Mouse (Mus musculus): ENCODE data around the gene Scaf1.

Gene Scaf1

GRCm38 (mm10) chr7:44966638-44967037 lies 49.5 kb downstream of the Scaf1 start:
- POLR2A ChIA-PET = interaction anchor here in 3 of 4 experiments (1.0 to 2.1 kb wide), 8 partner anchors 10 to 134 kb away, joined by 3 to 13 read pairs (median 6); partner anchors contain the start of gene Prmt1 (in 3 of the 3)
- CTCF ChIA-PET = interaction anchor here (0.6 to 1.8 kb wide), 11 partner anchors 14 to 264 kb away, joined by 3 to 11 read pairs (median 4); partner anchors contain the start of gene Prmt1 (in 1 of the 4)

GRCm38 (mm10) chr7:44965975-44966374 lies 50.2 kb downstream of the Scaf1 start:
- ChIA-PET POLR2A (interaction anchor here (0.5 to 2.1 kb wide), 21 partner anchors 8 to 454 kb away, joined by 3 to 13 read pairs (median 4); partner anchors contain the start of genes Prmt1 (in 3 of the 4), Ap2a1 (in 1 of the 4), Cpt1c (in 1 of the 4) and Lhb (in 1 of the 4)), CTCF (interaction anchor here (0.6 to 1.8 kb wide), 28 partner anchors 9 to 593 kb away, joined by 3 to 11 read pairs (median 4); partner anchors contain the start of genes Prmt1 (in 2 of the 4), Ap2a1 (in 1 of the 4), Gys1 (in 1 of the 4) and Irf3 (in 1 of the 4))

GRCm38 (mm10) chr7:44964990-44965389 lies 51.2 kb downstream of the Scaf1 start:
- POLR2A ChIA-PET = interaction anchor here in 2 of 4 experiments (0.6 to 2.1 kb wide), 14 partner anchors 8 to 149 kb away, joined by 3 to 13 read pairs (median 6); partner anchors contain the start of genes Cpt1c (in 1 of the 2), Nup62 (in 1 of the 2) and Prmt1 (in 1 of the 2)

GRCm38 (mm10) chr7:44962831-44963230 lies 53.3 kb downstream of the Scaf1 start:
- ChIA-PET CTCF (interaction anchor here in 3 of 4 experiments (0.5 to 1.6 kb wide), 5 partner anchors 10 to 196 kb away, joined by 3 to 4 read pairs (median 4); partner anchors contain the start of gene Cpt1c (in 1 of the 3)), POLR2A (interaction anchor here in 3 of 4 experiments (0.6 to 3.1 kb wide), 13 partner anchors 7 to 135 kb away, joined by 3 to 14 read pairs (median 4); partner anchors contain the start of genes Fuz (in 1 of the 3), Prmt1 (in 1 of the 3) and Tbc1d17 (in 1 of the 3))

More at GRCm38 (mm10) chr7:44964990-44965389, 51.2 kb downstream of the Scaf1 start:
- CTCF ChIA-PET = interaction anchor here in 3 of 4 experiments (1.0 to 1.8 kb wide), 6 partner anchors 8 to 103 kb away, joined by 3 to 11 read pairs (median 6); partner anchors contain the start of gene Irf3 (in 1 of the 3)

- POLR2A ChIA-PET = interaction anchor here in 2 of 4 experiments (0.6 to 3.1 kb wide), 14 partner anchors 8 to 499 kb away, joined by 3 to 14 read pairs (median 4); partner anchors contain the start of genes Ap2a1 (in 2 of the 2), Atf5 (in 1 of the 2), Il4i1 (in 1 of the 2) and Nup62 (in 1 of the 2)
- CTCF ChIA-PET = interaction anchor here in 3 of 4 experiments (0.5 to 1.6 kb wide), 5 partner anchors 10 to 196 kb away, joined by 3 to 4 read pairs (median 4); partner anchors contain the start of gene Cpt1c (in 1 of the 3)
Measured at GRCm38 (mm10) chr7:44962337-44962736, 53.8 kb downstream of the Scaf1 start.

- ChIA-PET CTCF (no interaction called here), POLR2A (interaction anchor here in 2 of 4 experiments (1.1 to 3.1 kb wide), 4 partner anchors 8 to 26 kb away, joined by 3 to 14 read pairs (median 7); partner anchors contain the start of gene Prmt1 (in 1 of the 2))
Measured at GRCm38 (mm10) chr7:44960512-44960910, 55.7 kb downstream of the Scaf1 start.

- ChIA-PET CTCF (no interaction called here), POLR2A (interaction anchor here in 2 of 4 experiments (0.6 to 3.1 kb wide), 7 partner anchors 8 to 457 kb away, joined by 3 to 14 read pairs (median 4); partner anchors contain the start of gene Prmt1 (in 1 of the 2))
Measured at GRCm38 (mm10) chr7:44959874-44960511, 56.2 kb downstream of the Scaf1 start.

- POLR2A ChIA-PET = interaction anchor here in 2 of 4 experiments (0.6 to 4.7 kb wide), 5 partner anchors 11 to 458 kb away, joined by 3 to 42 read pairs (median 5); no protein-coding TSS in a partner anchor
- CTCF ChIA-PET = interaction anchor here in 2 of 4 experiments (0.5 to 1.4 kb wide), 3 partner anchors 20 to 33 kb away, joined by 3 read pairs; no protein-coding TSS in a partner anchor
Measured at GRCm38 (mm10) chr7:44959281-44959680, 56.9 kb downstream of the Scaf1 start.

- ChIA-PET POLR2A (interaction anchor here (0.5 to 4.7 kb wide), 32 partner anchors 9 to 833 kb away, joined by 3 to 42 read pairs (median 4); partner anchors contain the start of genes Izumo2 (in 3 of the 4), Ap2a1 (in 2 of the 4), Ptov1 (in 2 of the 4) and Med25 (in 1 of the 4)), CTCF (interaction anchor here (0.6 to 2.4 kb wide), 41 partner anchors 9 to 431 kb away, joined by 3 to 12 read pairs (median 4); partner anchors contain the start of genes Ap2a1 (in 3 of the 4), Flt3l (in 1 of the 4), Gm45713 (in 1 of the 4) and Il4i1 (in 1 of the 4))
Measured at GRCm38 (mm10) chr7:44958208-44958607, 58.0 kb downstream of the Scaf1 start.

- CTCF ChIA-PET = interaction anchor here (0.6 to 2.4 kb wide), 32 partner anchors 8 to 291 kb away, joined by 3 to 12 read pairs (median 5); partner anchors contain the start of genes Ap2a1 (in 3 of the 4), Prmt1 (in 2 of the 4), Izumo2 (in 1 of the 4) and Rras (in 1 of the 4)
- POLR2A ChIA-PET = interaction anchor here (0.6 to 4.7 kb wide), 39 partner anchors 8 to 254 kb away, joined by 3 to 42 read pairs (median 4); partner anchors contain the start of genes Izumo2 (in 3 of the 4), Ap2a1 (in 2 of the 4), Prmt1 (in 1 of the 4) and Ptov1 (in 1 of the 4)
Measured at GRCm38 (mm10) chr7:44957183-44957835, 58.9 kb downstream of the Scaf1 start.

- POLR2A ChIA-PET = interaction anchor here in 2 of 4 experiments (0.7 to 4.7 kb wide), 17 partner anchors 8 to 247 kb away, joined by 3 to 42 read pairs (median 5); partner anchors contain the start of genes Ap2a1 (in 2 of the 2), Izumo2 (in 1 of the 2), Prmt1 (in 1 of the 2) and Ptov1 (in 1 of the 2)
Measured at GRCm38 (mm10) chr7:44956266-44956665, 59.9 kb downstream of the Scaf1 start.

GRCm38 (mm10) chr7:44955628-44956027 lies 60.5 kb downstream of the Scaf1 start:
- POLR2A ChIA-PET = interaction anchor here in 2 of 4 experiments (0.7 to 4.7 kb wide), 9 partner anchors 10 to 141 kb away, joined by 3 to 42 read pairs (median 6); partner anchors contain the start of genes Ap2a1 (in 1 of the 2) and Prmt1 (in 1 of the 2)
- CTCF ChIA-PET = interaction anchor here (0.6 to 2.1 kb wide), 8 partner anchors 10 to 280 kb away, joined by 3 to 7 read pairs (median 3); partner anchors contain the start of gene Ap2a1 (in 1 of the 4)

More at GRCm38 (mm10) chr7:44956266-44956665, 59.9 kb downstream of the Scaf1 start:
- CTCF ChIA-PET = interaction anchor here in 3 of 4 experiments (0.6 to 2.4 kb wide), 7 partner anchors 9 to 31 kb away, joined by 3 to 9 read pairs (median 5); partner anchors contain the start of gene Prmt1 (in 1 of the 3)

GRCm38 (mm10) chr7:44954091-44954885 lies 61.9 kb downstream of the Scaf1 start:
- POLR2A ChIA-PET = interaction anchor here in 3 of 4 experiments (0.6 to 6.4 kb wide), 12 partner anchors 9 to 171 kb away, joined by 3 to 98 read pairs (median 4); partner anchors contain the start of genes Akt1s1 (in 1 of the 3), Cpt1c (in 1 of the 3), Il4i1 (in 1 of the 3) and Nup62 (in 1 of the 3)
- CTCF ChIA-PET = interaction anchor here in 3 of 4 experiments (0.6 to 2.0 kb wide), 9 partner anchors 10 to 94 kb away, joined by 3 to 6 read pairs (median 3); no protein-coding TSS in a partner anchor

- CTCF ChIA-PET = interaction anchor here in 1 of 4 experiments (0.9 to 2.0 kb wide), 4 partner anchors 16 to 93 kb away, joined by 3 to 5 read pairs (median 3); no protein-coding TSS in a partner anchor
- POLR2A ChIA-PET = interaction anchor here in 3 of 4 experiments (0.7 to 6.4 kb wide), 12 partner anchors 10 to 177 kb away, joined by 3 to 98 read pairs (median 10); partner anchors contain the start of genes Prmt1 (in 2 of the 3), Akt1s1 (in 1 of the 3), Cpt1c (in 1 of the 3) and Fuz (in 1 of the 3)
Measured at GRCm38 (mm10) chr7:44953561-44953960, 62.6 kb downstream of the Scaf1 start.
